Mouse (Mus musculus) brain, embryonic 14.5 days (tissue): ENCODE data around the gene Gm11937.

ENCODE experiments used
- CTCF ChIP-seq: fragments of 200-500 bp; IDR thresholded peaks from 2 replicates; pipeline ENCODE4 v1.5.1; 2012; ENCODE audit warnings: inconsistent platforms, mild to moderate bottlenecking, moderate library complexity, borderline replicate concordance; ENCODE audit not compliant: insufficient read depth, insufficient read length; ENCODE audit errors: extremely low read depth
- POLR2A ChIP-seq: fragments of 200-500 bp; IDR thresholded peaks from 2 replicates; pipeline ENCODE4 v1.6.1; 2012; ENCODE audit warnings: mild to moderate bottlenecking, inconsistent platforms, borderline replicate concordance; ENCODE audit not compliant: poor library complexity, insufficient read depth, insufficient read length, severe bottlenecking; ENCODE audit errors: extremely low read depth

- TF ChIP-seq CTCF (no peak), POLR2A (no peak)
These were observed 29.4 kb downstream of the Gm11937 start, which contains the start of gene Krtap1-5 for GRCm38 (mm10) chr11:99580636-99581035.
